Mouse (Mus musculus) lung, adult 2 months (tissue): ENCODE data around the gene Myt1.

Experiments
- CTCF ChIP-seq: fragments of 200-500 bp; IDR thresholded peaks from 2 replicates; pipeline ENCODE4 v1.5.1; 2011; ENCODE audit warnings: mild to moderate bottlenecking, low read length, control low read depth; ENCODE audit not compliant: insufficient read depth
- POLR2A ChIP-seq: fragments of 200-500 bp; IDR thresholded peaks from 2 replicates; pipeline ENCODE4 v1.6.1; 2011; ENCODE audit warnings: low read depth, mild to moderate bottlenecking, control low read depth, low read length, borderline replicate concordance; ENCODE audit errors: extremely low read depth

GRCm38 (mm10) chr2:181720061-181720460 lies 43.1 kb upstream of the Myt1 start:
- TF ChIP-seq POLR2A = no peak
- TF ChIP-seq CTCF = no peak
